12 mouse cellular contexts compared by ENCODE assay signal in the genomic region with DNA sequence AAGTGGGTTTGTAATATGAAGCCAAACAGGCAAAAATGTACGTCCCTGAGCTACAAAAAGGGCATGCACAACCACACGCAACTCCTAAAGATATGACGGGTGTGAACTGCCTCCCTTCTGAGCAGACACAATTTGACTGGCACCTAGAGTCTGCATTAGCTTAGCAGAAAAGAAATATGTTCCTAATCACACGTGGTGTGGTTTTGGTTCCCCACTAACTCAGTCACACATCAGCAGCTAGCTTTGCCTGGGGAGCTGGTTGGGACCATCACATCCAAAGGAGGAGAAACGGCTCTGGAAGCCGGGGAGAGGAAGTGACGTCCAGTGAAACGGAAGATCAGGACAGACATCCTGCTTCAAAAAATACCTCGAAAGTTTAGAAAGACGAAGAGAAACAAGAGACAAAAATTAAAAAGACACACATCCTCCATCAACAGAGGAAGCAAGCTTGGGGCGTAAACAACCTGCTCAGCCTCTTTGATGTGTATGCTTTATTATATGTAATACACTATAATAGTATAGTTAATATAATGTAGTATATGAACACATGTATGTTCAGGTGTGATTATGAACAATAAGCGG. TPM values are rescaled to one million over a fixed set of nuclear protein-coding genes. Genes with fewer than 3 reads are reported as not detected.
DNase-seq lines count a peak whose midpoint lies in the region; ATAC-seq lines count a peak whose summit lies in the region.
"Had no signal": no experiment of that assay in that cellular context is flagged by ENCODE, and none has a peak within 500 bp of the region (broad histone marks: within the 10 kb centered on the region; RNA-seq: fewer than 3 reads in every experiment).

No protein-coding gene starts in this region.

- no peaks in the 10 kb centered on the region for H3K27me3 ChIP-seq in kidney, embryonic 14.5 days (ENCODE audit: control insufficient read depth, insufficient read depth, low read length)
- H3K27me3 ChIP-seq: midbrain, embryonic 12.5 days had no signal

- WGBS in kidney, embryonic 14.5 days: 41% methylated on average over 12 of the region's 12 CpGs

- H3K9me3 ChIP-seq in kidney, embryonic 14.5 days (ENCODE audit: control insufficient read depth, low read length): no peaks in the 10 kb centered on the region
- H3K9me3 ChIP-seq: midbrain, embryonic 12.5 days had no signal

- no peaks in the 10 kb centered on the region for H3K36me3 ChIP-seq in kidney, embryonic 14.5 days (ENCODE audit: control insufficient read depth, insufficient read depth, low read length)
- H3K36me3 ChIP-seq: midbrain, embryonic 12.5 days had no signal

- no peak overlapping the region; the same call in 1 of the 2 replicates for H3K4me2 ChIP-seq in kidney, embryonic 14.5 days (replicated peaks; ENCODE audit: low read depth, low read length)
- H3K4me2 ChIP-seq: liver, embryonic 11.5 days; midbrain, embryonic 12.5 days had no signal

- no peak overlapping the region for H3K27ac ChIP-seq in kidney, embryonic 14.5 days (ENCODE audit: low read depth, low read length)
- H3K27ac ChIP-seq: midbrain, embryonic 12.5 days; stomach, postnatal 0 days had no signal

- DNase-seq in kidney, postnatal 10 days: peak; percentile 19
- no peak for DNase-seq in cerebellum, postnatal 25 days
- no peak for DNase-seq in urinary bladder, adult 2 months (ENCODE audit: low spot score)
- DNase-seq: cerebellum, adult 11 months; heart, adult 18-20 months had no signal

- H3K4me1 ChIP-seq in kidney, embryonic 14.5 days (ENCODE audit: control insufficient read depth, insufficient read depth, low read length): peaks cover 20% of the 10 kb centered on the region; the same call in 1 of the 2 replicates
- H3K4me1 ChIP-seq: midbrain, embryonic 12.5 days had no signal

- H3K4me3 ChIP-seq in kidney, embryonic 14.5 days (ENCODE audit: low read length): no peak overlapping the region
- H3K4me3 ChIP-seq: midbrain, embryonic 12.5 days had no signal

- no peak overlapping the region for H3K9ac ChIP-seq in kidney, embryonic 14.5 days (ENCODE audit: low read depth, low read length)
- H3K9ac ChIP-seq: midbrain, embryonic 12.5 days had no signal

- no peak for ATAC-seq in kidney, embryonic 14.5 days (ENCODE audit: low FRiP score, low TSS enrichment)
- ATAC-seq in CD4-positive, CD25-positive, alpha-beta regulatory T cell, adult 4 months: peak; percentile 68
- peak; percentile 24 to 38 for ATAC-seq in hematopoietic stem cell, adult 5-6 weeks (replicated peaks in 1 of 2; ENCODE audit: insufficient read depth in 1 of 2, low FRiP score in 2 of 2, low TSS enrichment in 1 of 2, low read depth in 1 of 2, poor library complexity in 2 of 2, severe bottlenecking in 2 of 2)
- ATAC-seq in megakaryocyte-erythroid progenitor cell, adult 5-6 weeks (replicated peaks; ENCODE audit: low FRiP score, low TSS enrichment, poor library complexity, severe bottlenecking): peak; percentile 59

RNA-seq across cellular contexts. Expression of a gene that starts 37.9 kb away (rescaled TPM):
- polyA plus RNA-seq in kidney, embryonic 14.5 days (2014; fragmentation: Nextera tagmentation; extraction: Ambion mirVana): 113 and 119 TPM in 2 replicates
- polyA plus RNA-seq in CD4-positive, CD25-positive, alpha-beta regulatory T cell, adult 4 months (2017; shearing (Covaris generic)): 10 to 100 TPM; 63.1 to 74.5 TPM
- 133 and 140 TPM in 2 replicates for total RNA-seq in hematopoietic stem cell, adult 5-6 weeks (2017)
- total RNA-seq in megakaryocyte-erythroid progenitor cell, adult 5-6 weeks (2014; fragmentation: Nextera tagmentation): 73.1 and 74.1 TPM in 2 replicates
- 130 and 147 TPM in 2 replicates for total RNA-seq in megakaryocyte-erythroid progenitor cell, adult 5-6 weeks (2017)
- polyA plus RNA-seq in urinary bladder, adult 2 months (2012; rRNA removed): 209 and 247 TPM in 2 replicates
